Mouse (Mus musculus) ES-CJ7 (cell line): Measurements from ENCODE around the gene H13.
"Not testable (repeated sequence)": the region's sequence is repeated elsewhere in the genome, so short reads cannot be mapped to it uniquely, and the experiment has no call there.

ENCODE experiments used
- DNase-seq: peaks from one replicate; pipeline ENCODE4 v3.0.0; 2011; ENCODE audit warnings: low read depth, low spot score

H13 gene

GRCm38 (mm10) chr2:152661163-152661562 is 8.1 kb upstream of the H13 start:
- no peak for DNase-seq

GRCm38 (mm10) chr2:152666191-152666590 is 3.1 kb upstream of the H13 start:
- DNase-seq: not testable (repeated sequence)

GRCm38 (mm10) chr2:152669639-152670484 is 601 bp downstream of the H13 start:
- peak; percentile 58 for DNase-seq

- DNase-seq: no peak
Measured at GRCm38 (mm10) chr2:152670983-152671641, 1.9 kb downstream of the H13 start.

- DNase-seq: peak; percentile 92
Measured at GRCm38 (mm10) chr2:152671642-152671999, 2.4 kb downstream of the H13 start.

GRCm38 (mm10) chr2:152672166-152672565 is 2.9 kb downstream of the H13 start:
- DNase-seq: no peak

GRCm38 (mm10) chr2:152674148-152674547 is 4.9 kb downstream of the H13 start:
- DNase-seq: no peak

GRCm38 (mm10) chr2:152675252-152675791 is 6.1 kb downstream of the H13 start:
- DNase-seq: no peak

- DNase-seq: peak; percentile 70
Measured at GRCm38 (mm10) chr2:152678302-152678701, 9.0 kb downstream of the H13 start.

- no peak for DNase-seq
Measured at GRCm38 (mm10) chr2:152678925-152679324, 9.7 kb downstream of the H13 start.

GRCm38 (mm10) chr2:152679701-152680355 is 10.6 kb downstream of the H13 start:
- no peak for DNase-seq

- DNase-seq: no peak
Measured at GRCm38 (mm10) chr2:152683086-152683485, 13.8 kb downstream of the H13 start.

GRCm38 (mm10) chr2:152686399-152686798 is 17.1 kb downstream of the H13 start:
- no peak for DNase-seq

GRCm38 (mm10) chr2:152686806-152687267 is 17.6 kb downstream of the H13 start, which contains the start of gene Mcts2:
Gene Mcts2 (plus strand): TSS chr2:152687035.
- DNase-seq: peak; percentile 99

- DNase-seq: no peak
Measured at GRCm38 (mm10) chr2:152691564-152692217, 22.4 kb downstream of the H13 start.

GRCm38 (mm10) chr2:152693233-152693632 is 24.0 kb downstream of the H13 start:
- DNase-seq: peak; percentile 85

- DNase-seq: no peak
Measured at GRCm38 (mm10) chr2:152693735-152694134, 24.5 kb downstream of the H13 start.

- DNase-seq: no peak
Measured at GRCm38 (mm10) chr2:152694708-152695107, 25.4 kb downstream of the H13 start.

- DNase-seq: peak; percentile 59
Measured at GRCm38 (mm10) chr2:152696016-152696415, 26.8 kb downstream of the H13 start.

GRCm38 (mm10) chr2:152696476-152697164 is 27.4 kb downstream of the H13 start:
- DNase-seq: peak; percentile 87

GRCm38 (mm10) chr2:152700138-152700537 is 30.9 kb downstream of the H13 start:
- DNase-seq: no peak
